Mouse (Mus musculus) CH12.LX (cell line): ENCODE measurements at regions not wholly inside any gene's neighbourhood (a gene's known extent, or its start where the extent isn't known, plus 50 kb on each side); places are given as distances from the start of the nearest gene placed in this dataset.

Source experiments
- CHD2 ChIP-seq: IDR thresholded peaks from 2 replicates; pipeline ENCODE4 v1.6.1; 2011; ENCODE audit warnings: low read length, improper control_type of control experiment
- CTCF ChIP-seq, 2 experiments: IDR thresholded peaks in 1 of 2; conservative IDR thresholded peaks in 1 of 2; 2 replicates each; pipeline ENCODE4 v1.5.1; 2011 to 2012; ENCODE audit warnings: low read depth in 2 of 2, low read length in 2 of 2, improper control_type of control experiment in 1 of 2, inconsistent platforms in 1 of 2, mild to moderate bottlenecking in 1 of 2, moderate library complexity in 1 of 2
- GABPA ChIP-seq: IDR thresholded peaks from 2 replicates; pipeline ENCODE4 v1.6.1; 2012; ENCODE audit warnings: low read depth, low read length, improper control_type of control experiment, inconsistent platforms; ENCODE audit not compliant: insufficient replicate concordance
- HCFC1 ChIP-seq: IDR thresholded peaks from 2 replicates; pipeline ENCODE4 v1.6.1; 2012; ENCODE audit warnings: low read depth, mild to moderate bottlenecking, inconsistent platforms, low read length, improper control_type of control experiment
- IRF4 ChIP-seq: IDR thresholded peaks from 2 replicates; pipeline ENCODE4 v1.6.1; 2014; ENCODE audit warnings: low read depth, mild to moderate bottlenecking, inconsistent platforms, low read length, improper control_type of control experiment
- MAFK ChIP-seq: IDR thresholded peaks from 2 replicates; pipeline ENCODE4 v1.6.1; 2011; ENCODE audit warnings: low read length, improper control_type of control experiment; ENCODE audit not compliant: insufficient replicate concordance
- MAX ChIP-seq: IDR thresholded peaks from 2 replicates; pipeline ENCODE4 v1.6.1; 2011; ENCODE audit warnings: low read length, improper control_type of control experiment
- POLR2A ChIP-seq: IDR thresholded peaks from 2 replicates; pipeline ENCODE4 v1.6.1; 2011; ENCODE audit warnings: low read depth, mild to moderate bottlenecking, improper control_type of control experiment, low read length
- TCF12 ChIP-seq: IDR thresholded peaks from 2 replicates; pipeline ENCODE4 v1.6.1; 2014; ENCODE audit warnings: low read depth, mild to moderate bottlenecking, inconsistent platforms, low read length, improper control_type of control experiment
- ZKSCAN1 ChIP-seq: IDR thresholded peaks from 2 replicates; pipeline ENCODE4 v1.6.1; 2012; ENCODE audit warnings: low read depth, inconsistent platforms, low read length, improper control_type of control experiment, borderline replicate concordance

DNA sequence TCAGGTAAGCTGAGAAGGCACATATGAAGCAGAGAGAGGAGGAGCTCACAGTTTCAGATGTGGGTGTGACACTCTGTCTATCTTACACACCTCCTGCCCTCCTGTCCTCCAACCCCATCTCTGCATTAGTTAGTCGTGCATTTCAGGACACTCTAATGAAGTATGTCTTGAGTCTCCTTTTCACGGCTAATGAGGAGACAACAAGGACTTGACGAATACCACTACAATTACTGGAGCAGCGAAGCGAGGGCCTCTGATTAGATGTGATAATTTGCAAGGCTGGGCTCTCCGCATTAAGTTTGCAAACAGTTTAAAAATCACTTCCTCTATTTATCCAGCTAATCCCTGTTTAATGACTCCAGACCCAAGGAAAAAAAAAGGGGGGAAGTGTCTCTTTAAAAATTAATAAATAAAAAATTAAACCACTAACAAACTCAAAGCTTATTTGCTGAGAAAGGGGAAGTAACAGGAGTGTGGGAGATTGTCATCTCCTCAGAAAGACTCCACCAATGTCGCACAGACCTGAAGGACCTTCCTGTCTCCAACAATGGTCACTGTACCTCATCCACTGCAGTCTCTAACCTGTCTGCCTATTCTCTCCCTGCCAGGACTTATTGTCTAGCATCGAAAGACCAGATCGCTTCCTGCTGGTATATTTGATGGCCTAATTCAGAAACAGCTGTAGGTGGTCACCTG, 157.5 kb upstream of the Zmiz1 start:
- TF ChIP-seq TCF12 (no peak), POLR2A (no peak), ZKSCAN1 (no peak), CHD2 (no peak), GABPA (no peak), CTCF (conservative IDR thresholded peaks at IDR 0.05 in 1 of 2, IDR thresholded peaks at IDR 0.05 in 1 of 2; ENCODE audit: low read depth in 2 of 2, low read length in 2 of 2) (no peak), IRF4 (no peak), MAFK (no peak), MAX (no peak), HCFC1 (no peak)
